Mouse (Mus musculus): Measurements from ENCODE around the gene Runx2. TPM values are rescaled to one million over a fixed set of nuclear protein-coding genes. Genes with fewer than 3 reads are reported as not detected.

The Runx2 gene
- polyA plus RNA-seq, 1 experiment from 2014 or later = 31.9 TPM

DNA sequence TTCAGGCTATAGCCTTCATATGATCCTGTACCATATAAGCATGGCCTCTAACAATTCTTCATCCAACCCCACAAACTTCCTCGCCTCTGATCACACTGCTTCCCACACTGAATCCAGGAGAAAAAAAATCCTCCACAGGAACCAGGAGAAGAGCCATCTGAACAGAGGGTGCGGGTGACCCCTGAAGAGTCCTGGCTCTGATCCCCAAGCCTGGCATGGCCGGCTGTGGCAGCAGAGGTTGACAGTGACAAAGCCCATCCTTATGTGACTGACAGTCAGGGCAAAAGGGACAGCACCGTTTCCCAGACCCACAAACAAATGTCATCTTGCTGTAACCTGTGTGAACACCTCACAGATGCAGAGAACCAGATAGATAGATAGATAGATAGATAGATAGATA, 335.1 kb downstream of the Runx2 start:
- H3K36me3 ChIP-seq = no peaks in the 10 kb centered on the region

DNA sequence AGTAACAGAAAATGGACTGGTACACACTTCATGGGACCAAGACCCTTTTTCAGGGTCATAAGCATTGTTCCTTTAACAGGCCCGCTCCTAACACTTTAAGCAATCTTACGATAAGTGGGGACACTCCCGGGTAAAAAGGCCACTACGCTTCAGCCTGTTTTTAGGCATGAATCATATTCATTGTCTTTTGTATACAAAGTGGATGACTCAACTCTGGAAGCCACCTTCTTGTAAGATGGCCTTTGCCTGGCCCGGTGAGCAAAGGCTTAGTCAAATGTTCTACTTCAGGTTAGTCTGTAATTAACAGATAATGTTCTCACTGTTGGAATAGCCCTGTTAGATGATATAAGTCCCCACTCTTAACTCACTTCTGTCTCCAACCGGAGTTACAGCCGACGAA, 338.7 kb downstream of the Runx2 start:
- H3K27ac ChIP-seq = no peak overlapping the region
- H3K36me3 ChIP-seq = no peaks in the 10 kb centered on the region
- ATAC-seq (ENCODE audit: insufficient number of reproducible peaks, insufficient read depth, low FRiP score, low TSS enrichment) = no peak
- no peak overlapping the region for H3K4me3 ChIP-seq
- H3K4me2 ChIP-seq (replicated peaks) = no peak overlapping the region
- WGBS = 93% methylated on average over 8 of the region's 8 CpGs
- no peak overlapping the region for H3K9ac ChIP-seq
- no peaks in the 10 kb centered on the region for H3K4me1 ChIP-seq
- H3K9me3 ChIP-seq = no peaks in the 10 kb centered on the region
- no peaks in the 10 kb centered on the region for H3K27me3 ChIP-seq

More for the DNA sequence above, 335.1 kb downstream of the Runx2 start:
- no peaks in the 10 kb centered on the region for H3K27me3 ChIP-seq
- no peaks in the 10 kb centered on the region for H3K4me1 ChIP-seq
- ATAC-seq (ENCODE audit: insufficient number of reproducible peaks, insufficient read depth, low FRiP score, low TSS enrichment) = no peak
- no peak overlapping the region for H3K9ac ChIP-seq
- H3K27ac ChIP-seq = no peak overlapping the region
- no peak overlapping the region for H3K4me3 ChIP-seq
- WGBS = 65% methylated on average over 4 of the region's 4 CpGs
- no peaks in the 10 kb centered on the region for H3K9me3 ChIP-seq
- H3K4me2 ChIP-seq (replicated peaks) = no peak overlapping the region

DNA sequence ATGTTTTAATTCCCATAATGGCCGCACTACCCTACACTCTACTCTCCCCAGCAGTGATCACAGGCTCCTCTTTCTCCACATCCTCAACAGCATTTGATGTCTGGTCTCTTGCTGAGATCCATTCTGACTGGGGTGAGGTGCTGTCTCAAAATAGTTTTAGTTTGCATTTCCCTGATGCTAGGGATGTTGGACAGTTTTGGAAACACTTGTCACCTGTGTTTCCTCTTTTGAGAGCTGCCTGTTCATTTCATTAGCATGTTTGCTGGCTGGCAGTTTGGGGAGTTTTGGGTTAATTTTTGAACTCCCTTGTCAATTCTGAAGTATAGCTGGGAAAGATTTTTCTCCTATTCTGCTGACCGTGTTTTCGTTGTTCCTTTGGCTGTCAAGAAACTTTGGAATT, 340.3 kb downstream of the Runx2 start:
- H3K27me3 ChIP-seq = no peaks in the 10 kb centered on the region
- no peak overlapping the region for H3K4me3 ChIP-seq
- H3K4me1 ChIP-seq = no peaks in the 10 kb centered on the region
- WGBS = 65% methylated on average over 3 of the region's 3 CpGs
- no peak overlapping the region for H3K9ac ChIP-seq
- H3K27ac ChIP-seq = no peak overlapping the region
- H3K9me3 ChIP-seq = no peaks in the 10 kb centered on the region
- no peaks in the 10 kb centered on the region for H3K36me3 ChIP-seq
- no peak overlapping the region for H3K4me2 ChIP-seq (replicated peaks)
- ATAC-seq (ENCODE audit: insufficient number of reproducible peaks, insufficient read depth, low FRiP score, low TSS enrichment) = no peak

DNA sequence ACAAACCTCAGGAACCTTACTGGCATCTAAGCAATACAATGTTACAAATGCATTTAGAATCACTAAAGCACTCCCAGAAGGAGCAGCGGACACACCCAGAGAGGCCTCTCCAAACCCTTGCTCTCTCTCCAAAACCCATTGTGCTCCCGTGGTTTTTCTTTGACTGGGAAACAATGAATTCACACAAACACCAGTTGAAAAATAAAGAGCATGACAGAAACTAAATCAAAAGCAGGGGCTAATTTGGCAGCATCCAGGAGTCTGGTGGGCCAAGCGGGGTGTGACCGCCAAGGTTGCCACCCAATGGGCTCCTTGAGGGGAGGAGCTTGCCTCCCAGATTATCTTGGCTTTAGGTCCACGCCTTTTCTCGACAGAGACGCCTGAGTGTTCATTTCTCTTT, 341.9 kb downstream of the Runx2 start:
- H3K27me3 ChIP-seq = no peaks in the 10 kb centered on the region
- H3K4me2 ChIP-seq (replicated peaks) = no peak overlapping the region
- ATAC-seq (ENCODE audit: insufficient number of reproducible peaks, insufficient read depth, low FRiP score, low TSS enrichment) = no peak
- no peak overlapping the region for H3K9ac ChIP-seq
- H3K9me3 ChIP-seq = no peaks in the 10 kb centered on the region
- WGBS = 83% methylated on average over 7 of the region's 7 CpGs
- no peaks in the 10 kb centered on the region for H3K4me1 ChIP-seq
- H3K4me3 ChIP-seq = no peak overlapping the region
- no peak overlapping the region for H3K27ac ChIP-seq
- H3K36me3 ChIP-seq = no peaks in the 10 kb centered on the region

DNA sequence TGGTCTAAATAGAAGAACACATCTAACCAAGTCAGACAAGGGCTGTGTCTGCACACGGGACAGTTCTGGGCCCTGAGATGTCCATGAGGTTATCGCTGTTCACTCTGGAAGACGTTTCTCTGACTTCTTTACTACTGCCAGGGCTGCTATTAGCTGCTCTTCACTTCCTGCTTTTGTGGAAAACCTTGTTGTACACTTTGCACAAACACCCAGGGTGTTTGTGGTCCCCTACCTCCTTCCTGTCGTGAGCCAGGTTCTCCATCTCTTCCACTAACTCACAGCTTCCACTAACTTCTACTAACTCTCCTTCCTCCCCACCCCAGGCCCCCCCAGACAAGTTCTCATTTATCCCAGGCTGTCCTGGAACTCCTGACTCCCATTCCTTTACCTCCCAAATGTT, 350.9 kb downstream of the Runx2 start:
- no peak for ATAC-seq (ENCODE audit: insufficient number of reproducible peaks, insufficient read depth, low FRiP score, low TSS enrichment)
- 76% methylated on average over 4 of the region's 4 CpGs for WGBS
- H3K4me3 ChIP-seq = no peak overlapping the region

DNA sequence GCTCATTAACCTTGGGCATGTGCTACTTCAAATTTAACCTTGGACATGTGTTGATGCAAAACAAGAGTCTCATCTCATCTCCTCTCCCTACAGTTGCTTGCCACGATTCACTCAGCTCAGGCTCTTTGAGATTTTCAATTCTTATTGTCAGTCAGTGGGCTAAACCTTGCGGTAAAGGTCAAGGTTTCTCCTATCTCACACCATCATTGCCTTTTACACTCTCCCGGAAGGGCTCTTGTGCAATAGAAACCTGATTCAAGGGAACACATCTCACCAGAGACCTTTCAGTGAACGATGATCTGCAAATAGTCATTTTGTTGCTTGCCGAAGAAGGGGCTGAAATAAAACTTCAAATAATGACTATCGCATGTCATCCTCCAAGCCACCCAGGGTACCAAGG, 354.4 kb downstream of the Runx2 start:
- no peak overlapping the region for H3K9ac ChIP-seq
- no peaks in the 10 kb centered on the region for H3K36me3 ChIP-seq
- H3K4me2 ChIP-seq (replicated peaks) = no peak overlapping the region
- H3K27me3 ChIP-seq = 0 out of 2 replicates have a peak, but pooled peaks cover 2% of the 10 kb centered on the region
- 0 out of 2 replicates have a peak, but pooled peaks cover 6% of the 10 kb centered on the region for H3K4me1 ChIP-seq
- no peak overlapping the region for H3K4me3 ChIP-seq
- WGBS = 88% methylated on average over 6 of the region's 6 CpGs
- no peaks in the 10 kb centered on the region for H3K9me3 ChIP-seq
- ATAC-seq (ENCODE audit: insufficient number of reproducible peaks, insufficient read depth, low FRiP score, low TSS enrichment) = no peak
- H3K27ac ChIP-seq = no peak overlapping the region

More for the DNA sequence above, 350.9 kb downstream of the Runx2 start:
- H3K27me3 ChIP-seq = no peaks in the 10 kb centered on the region
- H3K9me3 ChIP-seq = no peaks in the 10 kb centered on the region
- no peaks in the 10 kb centered on the region for H3K36me3 ChIP-seq
- no peaks in the 10 kb centered on the region for H3K4me1 ChIP-seq
- no peak overlapping the region for H3K27ac ChIP-seq
- no peak overlapping the region for H3K4me2 ChIP-seq (replicated peaks)
- H3K9ac ChIP-seq = no peak overlapping the region

DNA sequence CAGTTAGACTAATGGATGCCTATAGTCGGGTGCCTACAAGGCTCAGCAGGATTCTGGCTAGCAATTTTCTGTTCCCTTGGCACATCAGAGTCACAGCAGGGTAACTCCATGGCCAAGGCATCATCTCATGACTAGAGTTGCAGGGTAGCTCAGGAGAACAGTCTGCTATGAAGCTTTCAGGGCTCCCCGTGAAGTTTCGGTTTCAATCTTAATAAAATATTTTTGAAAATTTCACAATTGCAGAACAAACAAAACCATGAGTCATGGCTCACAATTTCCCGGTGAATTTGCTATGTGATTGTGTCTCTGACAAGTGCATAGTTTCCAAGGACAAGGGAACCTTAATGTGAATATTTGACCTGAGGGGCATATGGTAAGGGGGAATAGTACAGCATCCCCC, 355.6 kb downstream of the Runx2 start:
- ATAC-seq (ENCODE audit: insufficient number of reproducible peaks, insufficient read depth, low FRiP score, low TSS enrichment) = no peak
- WGBS = 92% methylated on average over 4 of the region's 4 CpGs
- H3K4me1 ChIP-seq = 0 out of 2 replicates have a peak, but pooled peaks cover 6% of the 10 kb centered on the region

DNA sequence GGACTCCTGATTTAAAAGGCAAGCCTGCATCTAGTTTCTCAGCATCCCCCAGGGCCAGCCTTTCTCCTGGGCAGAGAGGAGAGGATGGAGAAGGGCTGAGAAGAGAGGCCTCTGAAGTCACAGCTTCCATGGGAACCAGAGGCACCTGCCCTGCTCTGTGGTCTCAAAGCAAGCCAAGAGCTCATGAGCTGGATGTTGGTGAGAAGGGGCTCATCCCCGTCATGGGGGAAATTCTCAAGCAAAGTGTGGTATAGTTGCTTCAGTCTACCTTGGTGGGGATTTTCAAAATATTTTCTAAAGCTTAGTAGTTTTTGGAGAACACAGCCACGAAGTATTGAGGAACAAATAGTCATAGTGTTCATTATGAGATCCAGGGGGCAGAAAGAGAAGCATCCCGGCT, 357.9 kb downstream of the Runx2 start:
- H3K9ac ChIP-seq = no peak overlapping the region
- 86% methylated on average over 3 of the region's 3 CpGs for WGBS
- no peaks in the 10 kb centered on the region for H3K9me3 ChIP-seq
- H3K4me2 ChIP-seq (replicated peaks) = no peak overlapping the region
- H3K4me1 ChIP-seq = 0 out of 2 replicates have a peak, but pooled peaks cover 6% of the 10 kb centered on the region
- 0 out of 2 replicates have a peak, but pooled peaks cover 7% of the 10 kb centered on the region for H3K27me3 ChIP-seq
- H3K27ac ChIP-seq = no peak overlapping the region
- H3K36me3 ChIP-seq = no peaks in the 10 kb centered on the region
- no peak for ATAC-seq (ENCODE audit: insufficient number of reproducible peaks, insufficient read depth, low FRiP score, low TSS enrichment)
- H3K4me3 ChIP-seq = no peak overlapping the region

More for the DNA sequence above, 355.6 kb downstream of the Runx2 start:
- H3K27ac ChIP-seq = no peak overlapping the region
- H3K9ac ChIP-seq = no peak overlapping the region
- H3K9me3 ChIP-seq = no peaks in the 10 kb centered on the region
- 0 out of 2 replicates have a peak, but pooled peaks cover 3% of the 10 kb centered on the region for H3K27me3 ChIP-seq
- no peak overlapping the region for H3K4me2 ChIP-seq (replicated peaks)
- no peaks in the 10 kb centered on the region for H3K36me3 ChIP-seq
- H3K4me3 ChIP-seq = no peak overlapping the region

DNA sequence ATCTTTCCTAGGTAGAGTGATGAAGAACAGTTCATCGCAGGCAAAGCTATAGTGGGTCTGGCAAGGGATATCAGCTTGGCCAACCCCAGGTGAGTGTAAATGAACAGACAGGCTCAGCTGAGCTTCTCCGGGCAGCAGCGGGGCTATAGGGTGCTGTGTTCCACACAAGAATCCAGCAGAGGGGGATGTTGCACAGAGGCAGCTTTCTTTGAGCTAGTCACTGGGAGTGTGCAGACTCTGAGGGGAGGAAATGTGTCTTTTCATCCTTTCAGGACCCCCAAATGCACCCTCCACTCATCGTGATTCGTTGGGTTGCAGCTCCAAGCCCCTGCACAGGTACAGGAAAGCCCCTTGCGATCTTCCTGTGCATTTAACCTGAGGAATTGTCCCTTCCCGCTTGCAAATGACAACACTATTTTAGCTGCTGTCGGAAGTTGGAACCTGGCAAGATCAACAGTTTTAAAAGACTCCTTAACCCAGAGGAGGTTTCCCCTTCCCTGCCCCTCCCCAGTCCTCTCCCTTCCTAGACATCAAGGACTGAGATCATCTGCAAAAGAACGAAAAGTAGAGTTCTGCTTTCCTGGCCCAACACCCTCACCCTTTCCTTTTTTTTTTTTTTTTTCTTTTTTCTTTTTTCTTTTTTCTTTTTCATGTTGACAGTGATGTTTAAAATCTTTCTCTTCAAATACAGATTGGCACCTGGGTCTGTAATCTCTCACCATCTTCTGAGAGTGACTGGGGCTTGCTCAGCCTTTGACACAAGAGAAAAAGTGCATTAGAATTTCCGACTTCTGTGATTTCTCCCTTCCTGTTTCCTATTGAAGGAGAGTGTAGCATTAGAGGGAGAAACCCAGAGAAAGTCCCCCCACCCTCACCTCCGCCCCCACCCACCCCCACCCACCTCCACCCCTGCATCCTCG, 358.7 kb downstream of the Runx2 start:
- Histone ChIP-seq H3K9ac (no peak overlapping the region), H3K36me3 (no peaks in the 10 kb centered on the region), H3K4me3 (no peak overlapping the region), H3K4me2 (replicated peaks) (0 out of 2 replicates have a peak overlapping the region, but pooled peaks have one; percentile 22), H3K4me1 (0 out of 2 replicates have a peak, but pooled peaks cover 6% of the 10 kb centered on the region), H3K27ac (no peak overlapping the region), H3K27me3 (0 out of 2 replicates have a peak, but pooled peaks cover 7% of the 10 kb centered on the region), H3K9me3 (no peaks in the 10 kb centered on the region)
- ATAC-seq (ENCODE audit: insufficient number of reproducible peaks, insufficient read depth, low FRiP score, low TSS enrichment) = no peak; the same call in 1 of the 2 replicates
- 24% methylated on average over 12 of the region's 12 CpGs for WGBS

DNA sequence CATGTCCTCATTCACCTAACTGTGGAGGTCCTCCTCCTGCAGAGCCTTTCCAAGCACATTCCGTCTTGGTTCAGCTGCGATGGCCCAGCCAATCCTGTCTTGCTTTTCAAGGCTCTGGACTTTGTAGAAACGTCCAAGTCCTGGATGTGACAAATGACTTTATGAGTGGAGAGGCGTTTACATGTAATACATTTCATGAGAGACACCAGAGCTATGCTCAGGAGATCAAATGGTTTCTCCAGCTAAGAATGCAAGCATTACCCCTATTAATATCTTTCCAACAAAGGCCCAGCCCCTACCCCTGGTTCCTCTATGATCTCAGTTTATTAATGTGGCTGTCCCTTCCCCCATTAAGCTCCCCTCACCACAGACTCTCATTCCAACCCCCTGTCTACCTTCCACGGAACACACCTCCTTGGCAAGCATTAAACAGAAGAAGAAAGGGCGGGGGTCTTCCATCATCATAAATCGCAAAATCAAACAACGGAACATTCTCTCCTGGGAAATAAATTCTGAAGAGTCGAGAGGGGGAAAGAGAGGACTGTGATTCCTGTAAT, 364.6 kb downstream of the Runx2 start:
- Histone ChIP-seq H3K9me3 (no peaks in the 10 kb centered on the region), H3K27me3 (0 out of 2 replicates have a peak, but pooled peaks cover 3% of the 10 kb centered on the region), H3K27ac (no peak overlapping the region), H3K4me2 (replicated peaks) (no peak overlapping the region), H3K4me1 (no peaks in the 10 kb centered on the region), H3K4me3 (no peak overlapping the region), H3K36me3 (no peaks in the 10 kb centered on the region), H3K9ac (no peak overlapping the region)
- ATAC-seq (ENCODE audit: insufficient number of reproducible peaks, insufficient read depth, low FRiP score, low TSS enrichment) = no peak
- 83% methylated on average over 9 of the region's 9 CpGs for WGBS

Measured in embryonic facial prominence, embryonic 12.5 days (tissue).